Mouse (Mus musculus): ENCODE measurements around the gene Cmklr1. TPM values are rescaled to one million over a fixed set of nuclear protein-coding genes. Genes with fewer than 3 reads are reported as not detected.
A peak's percentile ranks its signal among the peaks of the same experiment; 100 is the strongest.

Cmklr1 gene
- total RNA-seq, 2 experiments from 2014 or later: 11.8 to 14.0 TPM

GRCm38 (mm10) chr5:113626352-113626751, 23.9 kb downstream of the Cmklr1 start:
- intact Hi-C loops (cut with DNase I): no loop called here
- no peak for DNase-seq

DNA sequence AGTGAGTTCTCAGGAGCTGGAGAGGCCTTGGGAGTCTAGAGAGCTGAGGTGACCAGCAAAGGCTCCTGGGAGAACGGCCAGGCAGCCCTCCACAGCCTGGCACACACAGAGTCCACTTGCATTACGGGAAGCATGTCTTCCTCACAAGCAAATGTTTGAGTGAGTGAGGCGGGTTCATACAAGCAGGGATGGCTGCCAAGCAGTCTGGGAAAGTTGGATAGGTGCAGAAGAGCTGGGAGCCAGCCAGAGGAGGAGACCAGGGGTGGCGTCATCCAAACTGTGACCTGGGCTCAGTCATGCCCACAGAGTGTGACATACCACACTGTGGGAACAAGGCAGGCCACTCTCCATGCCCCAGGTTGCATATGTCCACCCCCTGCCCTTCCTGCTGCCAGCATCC, 25.2 kb downstream of the Cmklr1 start:
- intact Hi-C loops (cut with DNase I): no loop called here
- DNase-seq: no peak

DNA sequence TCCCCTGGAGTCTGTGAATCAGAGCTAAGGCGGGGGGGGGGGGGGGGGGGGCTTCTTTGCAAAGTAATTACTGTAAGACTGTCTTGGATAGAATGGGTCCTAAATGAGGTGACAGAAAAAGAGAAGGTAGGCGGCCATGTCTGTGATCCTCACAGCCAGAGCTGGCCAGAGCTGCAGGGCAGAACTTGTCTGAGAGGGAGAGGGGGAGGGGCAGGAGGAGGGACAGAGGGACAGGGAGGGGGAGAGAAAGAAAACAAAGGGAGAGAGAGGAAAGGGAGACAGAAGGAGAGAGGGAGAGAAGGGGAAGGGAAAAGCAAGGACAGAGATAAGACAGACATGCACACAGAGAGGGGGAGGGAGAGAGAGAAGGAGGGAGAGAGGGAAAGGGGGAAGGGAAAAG, 27.2 kb downstream of the Cmklr1 start:
- intact Hi-C loops (cut with DNase I): no loop called here
- DNase-seq: no peak

- intact Hi-C loops (cut with DNase I): no loop called here
- no peak for DNase-seq
Observed at GRCm38 (mm10) chr5:113620999-113621398, 29.2 kb downstream of the Cmklr1 start.

DNA sequence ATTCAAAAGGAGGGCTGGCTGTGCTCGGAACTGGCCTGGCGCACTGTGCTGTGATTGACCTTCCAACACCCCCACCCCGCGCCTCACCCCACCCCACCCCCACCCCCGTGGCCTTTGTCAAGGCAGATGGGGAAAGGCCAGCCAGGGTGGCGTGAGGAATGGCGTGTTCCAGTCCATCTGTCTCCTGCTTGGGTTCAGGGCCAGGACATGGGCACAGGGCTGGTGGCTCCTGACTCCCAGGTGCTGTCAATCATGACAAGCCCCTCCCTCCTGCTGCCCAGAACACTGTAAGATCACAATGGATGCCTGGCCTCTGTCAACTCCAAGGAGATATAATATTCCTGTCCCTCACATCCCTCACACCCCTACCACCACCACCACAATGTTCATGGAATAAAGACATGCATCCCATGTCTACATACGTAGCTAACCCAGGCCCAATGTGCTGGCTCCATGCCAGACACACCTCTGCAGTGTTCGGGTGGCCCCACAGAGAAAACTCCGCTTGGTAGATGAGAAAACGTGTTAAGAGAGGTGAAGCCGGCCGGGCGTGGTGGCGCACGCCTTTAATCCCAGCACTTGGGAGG, 30.0 kb downstream of the Cmklr1 start:
- intact Hi-C loops (cut with DNase I): no loop called here
- DNase-seq: no peak

DNA sequence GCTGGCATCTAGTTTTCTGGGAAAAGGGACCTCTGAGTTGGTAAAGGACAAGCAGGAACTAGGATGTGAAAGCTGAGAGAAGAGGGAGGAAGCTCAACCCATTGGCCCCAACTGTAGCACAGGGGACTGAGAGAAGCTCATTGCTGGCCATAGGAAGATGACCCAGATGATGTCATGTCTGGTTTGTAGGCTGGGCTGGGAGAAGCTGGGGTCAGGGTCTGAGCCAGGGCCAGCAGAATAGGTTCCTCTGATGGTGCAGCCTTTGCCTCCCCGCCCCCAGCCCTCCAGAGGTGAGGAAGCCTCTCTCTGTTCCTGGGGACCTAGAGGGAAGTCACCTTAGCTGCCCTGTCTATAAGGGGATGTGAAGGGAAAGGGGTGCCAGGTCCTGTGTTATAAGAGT, 31.1 kb downstream of the Cmklr1 start:
- DNase-seq: no peak
- intact Hi-C loops (cut with DNase I): no loop called here

DNA sequence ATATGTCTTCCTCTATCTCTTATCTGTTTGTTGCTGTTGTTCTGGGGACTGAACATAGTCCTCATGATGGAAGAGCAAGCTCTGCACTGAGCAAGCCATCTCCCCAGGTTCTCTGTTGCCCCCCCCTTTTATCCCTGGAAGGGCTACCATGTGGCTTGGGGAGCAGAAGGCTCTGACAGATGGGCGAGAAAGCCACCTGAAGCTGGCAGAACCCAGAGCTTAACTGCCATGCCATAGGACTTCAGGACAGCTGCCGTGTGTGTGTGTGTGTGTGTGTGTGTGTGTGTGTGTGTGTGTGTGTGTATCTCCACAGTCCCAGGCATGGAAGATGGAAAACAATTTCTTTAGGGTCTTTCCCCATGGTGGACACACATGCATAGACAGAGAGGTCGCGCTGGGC, 31.5 kb downstream of the Cmklr1 start:
- intact Hi-C loops (cut with DNase I): no loop called here
- DNase-seq: no peak

DNA sequence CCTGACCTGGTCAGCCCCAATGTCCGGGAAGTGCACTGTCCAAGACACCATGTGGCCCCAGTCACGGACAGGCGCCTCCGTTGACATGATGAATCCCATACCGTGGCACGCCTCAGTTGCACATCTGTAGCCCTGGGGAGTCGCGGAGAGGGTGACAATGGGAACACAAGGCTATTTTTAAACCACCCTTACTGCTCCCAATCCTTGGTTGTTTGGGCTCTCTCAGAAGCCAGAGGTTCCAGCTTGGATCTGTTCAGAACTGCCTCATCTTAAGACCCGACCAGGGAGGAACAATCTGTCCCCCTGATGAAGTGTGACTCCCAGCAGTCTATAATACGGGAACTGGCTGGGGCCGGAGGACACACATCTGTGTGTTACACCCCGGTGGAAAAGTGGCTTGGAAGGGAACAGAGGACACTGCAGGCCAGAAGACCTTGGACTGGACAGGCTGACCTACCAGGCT, 38.4 kb downstream of the Cmklr1 start:
- peak in 1 of 2 experiments; percentile 54 for DNase-seq
- intact Hi-C loops (cut with DNase I): no loop called here

GRCm38 (mm10) chr5:113611131-113611530, 39.1 kb downstream of the Cmklr1 start:
- intact Hi-C loops (cut with DNase I): no loop called here

DNA sequence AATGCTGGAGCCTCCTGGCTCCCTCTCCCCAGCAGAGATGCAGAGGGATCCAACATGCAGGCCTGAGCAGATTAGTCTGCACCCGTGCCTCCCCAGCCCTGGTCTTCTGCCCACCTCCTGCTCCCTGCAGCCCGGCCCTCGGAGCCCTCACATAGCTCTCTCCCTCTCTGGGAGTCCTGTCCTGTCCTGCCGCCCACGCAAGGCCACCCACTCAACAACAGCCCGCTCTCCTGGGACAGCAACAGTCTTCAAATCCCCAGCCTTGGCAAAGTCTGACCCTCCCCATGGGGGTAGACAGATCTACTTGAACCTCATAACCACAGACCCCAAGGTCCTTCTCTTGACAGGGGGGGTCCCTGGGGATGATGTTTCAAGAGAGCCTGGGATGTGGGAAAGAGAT, 39.7 kb downstream of the Cmklr1 start:
- intact Hi-C loops (cut with DNase I): no loop called here
- no peak for DNase-seq

More at GRCm38 (mm10) chr5:113611131-113611530, 39.1 kb downstream of the Cmklr1 start:
- no peak for DNase-seq

DNA sequence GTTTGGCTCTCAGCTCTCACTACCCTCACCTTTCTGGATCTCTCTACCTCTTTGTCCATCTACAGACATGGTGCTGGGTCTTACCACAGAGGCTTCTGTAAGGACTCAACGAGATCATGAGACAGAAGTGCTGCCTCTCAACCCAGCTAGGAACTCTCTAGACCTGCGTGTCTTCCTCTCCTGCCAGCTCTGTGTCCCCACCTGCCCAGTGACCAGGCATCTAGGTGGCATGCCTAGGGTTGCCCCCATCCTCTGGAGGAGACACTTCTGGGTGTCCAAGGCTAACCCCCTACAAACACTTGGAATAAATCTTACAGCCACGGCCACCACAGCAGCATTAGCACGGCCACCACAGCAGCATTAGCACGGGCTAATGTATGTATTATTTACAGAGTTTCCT, 40.3 kb downstream of the Cmklr1 start:
- no peak for DNase-seq
- intact Hi-C loops (cut with DNase I): no loop called here

DNA sequence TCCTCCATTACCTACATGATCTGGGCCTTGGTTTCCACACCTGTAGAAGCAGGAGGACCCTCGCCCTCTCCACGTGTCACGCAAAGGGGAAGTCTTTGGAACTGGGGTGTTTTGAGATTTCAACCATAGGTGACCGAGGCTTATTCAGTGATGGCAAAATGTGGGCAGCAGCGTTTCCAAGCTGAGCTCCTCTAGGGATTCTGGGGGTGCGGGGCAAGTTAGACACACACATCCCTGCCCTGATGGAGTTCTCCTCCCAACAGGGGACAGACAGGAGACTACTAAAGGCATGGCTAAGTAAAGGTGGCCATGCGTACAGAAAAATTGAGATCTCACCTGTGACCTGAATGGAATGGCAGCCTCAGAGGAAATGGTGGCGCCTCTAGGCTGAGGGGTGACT, 41.7 kb downstream of the Cmklr1 start:
- no peak for DNase-seq
- intact Hi-C loops (cut with DNase I): no loop called here

DNA sequence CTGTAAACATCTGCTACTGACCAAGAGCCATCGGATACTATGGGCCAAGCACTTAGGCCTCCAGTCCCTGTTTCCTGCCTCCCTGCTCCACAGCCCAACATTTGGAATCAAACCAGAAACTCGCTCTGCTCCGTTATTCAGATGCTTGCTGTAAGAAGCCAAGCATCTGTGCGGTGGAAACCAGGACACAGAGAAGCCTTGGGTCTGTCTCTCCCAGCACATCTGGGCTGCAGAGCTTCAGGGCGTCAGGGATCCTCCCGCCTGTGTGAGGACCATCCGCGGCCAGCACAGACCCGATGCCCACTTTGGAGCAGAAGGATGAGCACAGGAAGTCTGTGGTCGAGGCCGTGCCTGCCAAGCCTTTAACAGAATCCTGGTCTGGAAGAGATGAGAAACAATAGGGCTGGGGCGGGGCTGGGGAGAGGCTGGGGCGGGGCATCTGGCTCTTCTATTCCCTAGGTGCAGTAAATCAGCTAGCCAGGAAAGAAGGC, 42.2 kb downstream of the Cmklr1 start:
- intact Hi-C loops (cut with DNase I): no loop called here
- DNase-seq: peak; percentile 41 to 50

- intact Hi-C loops (cut with DNase I): no loop called here
- DNase-seq: no peak
Observed at GRCm38 (mm10) chr5:113606961-113607785, 43.1 kb downstream of the Cmklr1 start.

DNA sequence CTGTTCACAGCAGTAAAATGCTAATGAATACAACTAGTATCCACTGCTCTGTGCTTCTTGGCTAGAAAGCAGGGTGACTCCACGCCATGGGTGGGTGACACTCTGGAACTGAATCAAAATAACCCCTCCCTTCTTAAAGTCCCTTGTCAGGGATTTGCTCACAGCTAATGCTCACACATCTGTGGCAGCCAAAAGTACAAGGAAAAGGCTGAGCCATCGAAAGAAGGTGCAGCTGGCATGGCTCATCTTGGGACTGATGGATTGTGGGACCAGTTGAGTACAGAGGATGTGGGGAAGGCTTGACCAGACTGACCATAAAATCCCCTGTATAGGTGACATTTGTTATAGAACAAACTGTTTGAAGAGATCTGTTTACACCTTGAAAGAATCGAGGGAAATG, 44.1 kb downstream of the Cmklr1 start:
- DNase-seq: no peak
- intact Hi-C loops (cut with DNase I): no loop called here

- intact Hi-C loops (cut with DNase I): no loop called here
- DNase-seq: no peak
Observed at GRCm38 (mm10) chr5:113604758-113605157, 45.5 kb downstream of the Cmklr1 start.

GRCm38 (mm10) chr5:113603471-113603870, 46.8 kb downstream of the Cmklr1 start:
- intact Hi-C loops (cut with DNase I): no loop called here
- DNase-seq: no peak

DNA sequence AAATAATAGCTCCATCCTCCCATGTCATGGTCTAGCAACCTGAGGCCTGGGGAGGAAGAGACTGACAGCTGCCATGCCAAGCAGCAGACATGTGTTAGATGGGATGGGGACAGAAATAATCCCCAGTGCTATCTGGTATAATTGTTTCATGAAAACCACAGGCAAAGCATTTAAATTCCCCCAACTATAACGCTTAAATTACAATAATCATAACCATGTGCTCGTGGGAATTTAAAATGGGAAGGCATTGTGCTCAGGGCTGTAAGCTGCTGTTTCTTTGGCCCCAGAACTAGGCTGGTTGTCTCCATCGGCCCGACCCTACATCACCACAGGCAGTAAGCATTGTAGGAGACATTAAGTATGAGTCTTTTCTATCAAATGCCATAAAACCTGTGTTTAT, 49.4 kb downstream of the Cmklr1 start:
- intact Hi-C loops (cut with DNase I): no loop called here
- no peak for DNase-seq

- intact Hi-C loops (cut with DNase I): no loop called here
- DNase-seq: no peak
Observed at GRCm38 (mm10) chr5:113600181-113600580, 50.0 kb downstream of the Cmklr1 start.

DNA sequence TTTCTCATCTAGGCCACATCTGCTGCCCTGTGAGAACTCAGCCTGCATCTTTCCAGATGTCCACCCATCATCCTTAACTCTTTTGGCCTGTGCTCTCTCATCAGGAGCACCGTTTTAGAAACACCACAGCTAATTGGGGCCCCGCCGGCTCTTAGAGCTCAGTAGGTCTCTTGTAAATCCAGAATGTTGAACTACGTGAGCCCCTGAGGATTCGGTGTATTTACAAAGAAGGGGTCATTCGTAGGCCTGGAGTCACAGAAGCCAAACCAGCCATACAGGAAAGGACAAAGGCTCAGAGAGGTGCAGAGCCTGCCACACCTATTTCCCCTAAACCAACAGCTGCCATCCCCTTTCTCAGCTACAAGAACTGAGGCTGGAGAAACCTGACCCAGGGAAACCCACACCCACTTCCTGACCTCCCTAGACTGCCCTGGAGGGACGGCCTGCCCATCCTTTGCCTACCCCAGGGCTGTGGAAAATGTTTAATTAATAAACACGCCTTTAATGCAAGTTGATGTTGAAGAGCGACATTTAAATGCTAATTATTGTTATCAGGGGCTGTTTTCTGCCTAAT, 53.4 kb downstream of the Cmklr1 start:
- intact Hi-C loops (cut with DNase I): no loop called here
- DNase-seq: no peak

DNA sequence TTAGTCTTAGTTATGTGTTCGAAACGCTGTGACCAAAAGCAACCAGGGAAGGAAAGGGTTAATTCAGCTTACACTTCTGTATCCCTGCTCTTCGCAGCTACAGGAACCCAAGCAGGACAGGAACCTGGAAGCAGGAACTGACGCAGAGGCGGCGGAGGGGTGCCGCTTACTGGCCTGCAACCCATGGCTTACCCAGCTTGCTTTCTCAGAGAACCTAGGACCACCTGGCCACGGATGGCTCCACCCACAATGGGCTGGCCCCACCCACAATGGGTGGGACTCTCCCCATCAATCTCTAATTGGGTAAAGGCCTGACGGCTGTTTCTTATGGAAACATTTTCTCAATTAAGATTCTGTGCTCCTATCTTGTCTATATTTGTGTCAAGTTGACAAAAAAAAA, 54.0 kb downstream of the Cmklr1 start:
- no peak for DNase-seq
- intact Hi-C loops (cut with DNase I): no loop called here
